Mouse (Mus musculus) right cerebral cortex, postnatal 36 days (tissue): ENCODE results near the gene D630003M21Rik.
A peak's percentile ranks its signal among the peaks of the same experiment; 100 is the strongest.

Experiments used
- DNase-seq, 2 experiments: peaks; one replicate each; pipeline ENCODE4 v3.0.0; 2022; ENCODE audit warnings: low spot score in 2 of 2, mixed read lengths in 1 of 2

Gene D630003M21Rik

DNA sequence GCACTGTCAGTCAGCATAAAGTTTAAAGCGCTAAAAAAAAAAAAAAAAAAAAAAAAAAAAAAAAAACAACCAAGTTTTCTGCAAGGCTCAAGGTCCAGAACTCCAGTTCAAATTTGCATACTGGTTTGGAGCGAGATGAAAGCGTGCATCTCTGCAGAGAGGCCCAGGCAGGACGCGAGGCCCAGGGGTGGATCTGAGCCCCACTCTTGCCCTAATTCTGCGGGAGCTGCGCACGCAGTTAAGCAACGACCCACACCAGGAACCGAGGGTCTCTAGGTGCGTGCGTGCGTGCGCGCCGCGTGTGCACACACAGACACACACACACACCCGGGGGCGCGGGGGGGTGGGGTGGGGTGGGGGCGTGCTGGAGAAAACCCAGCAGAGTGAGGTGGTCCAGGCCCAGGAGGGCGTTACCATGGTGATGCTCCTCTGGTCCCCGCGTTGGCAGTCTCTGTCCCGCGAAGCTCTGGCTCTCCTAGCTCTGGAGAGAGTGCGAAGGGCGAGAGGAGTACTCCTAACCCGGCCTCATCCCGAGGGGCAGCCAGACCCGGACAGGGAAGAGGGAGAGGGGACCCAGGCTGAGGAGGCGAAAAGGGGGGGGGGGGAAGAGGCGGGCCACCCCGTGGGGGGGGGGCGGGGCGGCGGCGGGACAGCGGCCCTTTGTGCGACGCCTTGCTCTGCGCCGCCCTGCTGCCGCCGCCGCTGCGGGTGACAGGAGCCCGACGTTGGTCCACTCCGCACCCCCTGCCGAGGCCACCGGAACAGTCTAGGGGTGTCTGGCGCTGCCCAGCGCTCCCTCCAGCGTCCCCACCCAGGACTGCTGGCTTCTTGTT lies at the start of gene D630003M21Rik:
TSS of gene D630003M21Rik (minus strand) at position 553 of the 833 bp plus-strand sequence.
- no peak for DNase-seq

DNA sequence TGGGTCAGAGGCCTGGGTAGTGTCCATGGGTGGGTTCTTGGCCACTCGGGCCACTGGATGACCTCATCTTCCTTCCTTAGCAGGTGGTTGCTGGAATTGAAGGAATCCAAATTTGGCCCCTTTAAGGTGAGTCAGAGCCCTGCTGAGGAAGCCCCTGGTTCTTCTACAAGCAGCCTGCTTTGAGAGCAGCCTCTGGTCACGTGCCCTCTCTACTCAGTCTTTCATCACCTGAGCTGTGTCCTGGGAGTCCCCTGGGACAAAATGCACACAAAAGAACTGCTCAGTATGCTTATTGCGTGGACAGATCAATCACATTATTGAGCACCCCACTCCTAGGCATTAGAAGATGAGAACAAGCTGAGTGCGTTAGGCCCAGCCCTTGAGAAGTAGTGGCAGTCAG lies 47.9 kb upstream of the D630003M21Rik start:
- DNase-seq, result no peak

- DNase-seq, result no peak
These were observed 47.4 kb upstream of the D630003M21Rik start for GRCm38 (mm10) chr2:158276451-158276850.

DNA sequence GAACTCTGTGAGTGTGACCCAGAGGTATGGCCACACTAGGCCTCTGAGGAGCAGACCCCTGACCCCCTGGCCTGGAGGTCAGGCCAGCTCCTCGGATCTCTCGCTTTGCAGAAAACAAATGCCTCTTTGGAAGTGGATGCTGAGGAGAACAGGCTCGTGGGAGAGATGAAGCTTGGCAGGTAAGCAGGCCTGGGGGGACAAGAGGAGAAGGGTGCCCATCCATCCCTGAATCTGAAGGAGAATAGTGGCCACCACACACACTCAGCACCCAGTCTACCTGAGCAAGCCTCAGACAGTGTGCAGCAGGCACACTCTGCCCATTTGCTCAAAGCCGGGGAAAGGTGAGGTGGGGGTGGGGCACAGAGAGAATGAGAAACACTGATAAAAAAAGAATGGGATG lies 46.8 kb upstream of the D630003M21Rik start:
- DNase-seq, result no peak

GRCm38 (mm10) chr2:158275349-158275748 lies 46.3 kb upstream of the D630003M21Rik start:
- DNase-seq, result no peak

DNA sequence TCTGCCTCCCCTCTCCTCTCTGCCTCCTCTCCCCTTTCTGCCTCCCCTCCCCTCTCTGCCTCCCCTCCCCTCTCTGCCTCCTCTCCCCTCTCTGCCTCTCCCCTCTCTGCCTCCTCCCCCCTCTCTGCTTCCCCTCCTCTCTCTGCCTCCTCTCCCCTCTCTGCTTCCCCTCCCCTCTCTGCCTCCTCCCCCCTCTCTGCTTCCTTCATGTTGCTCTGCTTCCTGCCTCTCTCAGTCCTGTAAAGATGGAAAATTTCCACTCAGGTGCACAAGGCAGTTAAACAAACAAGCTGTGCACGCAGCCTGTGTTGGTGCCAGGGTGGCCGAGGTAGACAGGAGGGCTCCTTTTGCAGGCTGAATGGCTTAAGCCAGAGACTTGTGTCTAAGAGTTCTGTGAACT lies 44.6 kb upstream of the D630003M21Rik start:
- no peak for DNase-seq

GRCm38 (mm10) chr2:158270017-158270416 lies 41.0 kb upstream of the D630003M21Rik start:
- DNase-seq, result no peak

DNA sequence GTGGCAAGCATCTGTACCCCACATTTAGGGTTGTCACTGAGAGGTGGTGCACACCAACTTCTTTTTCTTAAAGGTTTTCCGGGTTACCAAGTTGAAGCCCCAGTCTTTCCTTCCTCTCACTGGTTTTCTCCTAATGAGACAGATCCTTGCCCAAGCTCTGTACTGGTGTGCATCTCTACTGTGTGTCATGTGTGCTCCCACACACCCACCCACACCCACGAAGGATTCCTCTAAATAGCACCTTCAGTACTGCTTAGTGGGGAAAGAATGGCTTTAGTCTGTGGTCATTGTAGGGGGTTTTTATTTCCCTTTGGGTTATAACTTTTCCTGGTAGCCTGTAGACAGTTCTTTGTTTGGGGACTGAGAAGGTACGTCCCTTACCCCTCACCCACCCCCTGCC lies 35.9 kb upstream of the D630003M21Rik start:
- DNase-seq, result peak in 1 of 2 experiments; percentile 57

GRCm38 (mm10) chr2:158259498-158259897 lies 30.5 kb upstream of the D630003M21Rik start:
- DNase-seq, result no peak

GRCm38 (mm10) chr2:158258781-158259180 lies 29.8 kb upstream of the D630003M21Rik start:
- no peak for DNase-seq

DNA sequence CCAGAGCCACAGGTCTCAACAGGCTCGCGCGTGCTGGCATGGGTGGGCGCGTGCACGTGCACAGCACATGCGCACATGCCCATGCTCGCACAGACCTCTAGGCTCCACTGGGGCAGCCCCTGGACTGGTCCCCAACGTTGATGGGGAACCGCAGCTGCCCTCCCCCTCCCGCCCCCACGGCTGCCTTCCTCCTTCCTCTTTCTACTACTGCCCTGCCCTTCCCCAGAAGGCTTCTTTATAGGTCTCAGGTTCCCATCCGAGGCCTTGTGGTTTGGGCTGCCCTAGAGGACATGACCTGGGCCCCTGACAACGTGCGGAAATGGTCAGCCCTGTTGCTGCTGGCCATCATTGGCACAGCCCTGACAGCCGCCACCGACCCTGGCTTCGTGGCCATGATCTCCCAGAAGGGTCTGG lies 29.0 kb upstream of the D630003M21Rik start, which contains the start of gene Bpi:
TSS of gene Bpi (plus strand) at position 90 of the 414 bp plus-strand sequence.
- DNase-seq, result no peak

DNA sequence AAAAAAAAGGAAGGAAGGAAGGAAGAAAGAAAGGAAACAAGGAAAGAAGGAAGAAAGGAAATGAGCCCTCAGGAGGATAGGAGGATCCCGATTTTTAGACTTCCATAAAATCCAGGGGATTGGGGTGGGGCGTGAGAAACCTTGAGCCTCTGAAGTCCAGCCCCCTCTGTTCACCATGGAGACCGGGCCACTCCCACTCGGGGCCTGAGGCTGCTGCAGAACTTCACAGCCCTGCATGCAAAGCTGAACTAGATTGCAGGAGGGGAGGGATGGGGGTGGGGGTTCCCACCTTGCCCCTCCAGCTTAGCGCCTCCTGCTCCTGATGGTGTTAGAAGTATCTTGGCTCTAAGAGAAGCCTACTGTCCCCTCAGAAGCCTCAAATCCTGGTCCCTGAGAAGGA lies 27.9 kb upstream of the D630003M21Rik start:
- DNase-seq, result no peak

GRCm38 (mm10) chr2:158253806-158254205 lies 24.8 kb upstream of the D630003M21Rik start:
- DNase-seq, result no peak

DNA sequence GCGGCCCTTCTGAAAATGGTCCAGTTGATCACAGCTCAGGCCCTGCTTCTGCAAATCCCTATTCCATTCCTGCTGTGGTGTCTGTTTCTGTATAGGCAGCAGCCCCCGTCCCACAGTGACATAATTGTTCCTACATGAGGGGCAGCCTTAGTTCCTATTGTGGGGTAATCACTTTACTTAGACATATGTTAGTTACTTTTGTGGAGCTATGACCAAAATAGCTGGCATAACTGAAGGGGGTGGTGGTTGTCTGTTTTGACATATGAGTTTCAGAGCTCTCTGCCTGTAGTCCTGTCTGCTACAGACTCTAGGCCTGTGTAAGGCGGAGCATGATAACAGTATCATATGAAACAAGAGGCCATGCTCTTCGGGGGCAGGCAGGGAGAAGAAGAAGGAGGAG lies 21.5 kb upstream of the D630003M21Rik start:
- DNase-seq, result no peak

DNA sequence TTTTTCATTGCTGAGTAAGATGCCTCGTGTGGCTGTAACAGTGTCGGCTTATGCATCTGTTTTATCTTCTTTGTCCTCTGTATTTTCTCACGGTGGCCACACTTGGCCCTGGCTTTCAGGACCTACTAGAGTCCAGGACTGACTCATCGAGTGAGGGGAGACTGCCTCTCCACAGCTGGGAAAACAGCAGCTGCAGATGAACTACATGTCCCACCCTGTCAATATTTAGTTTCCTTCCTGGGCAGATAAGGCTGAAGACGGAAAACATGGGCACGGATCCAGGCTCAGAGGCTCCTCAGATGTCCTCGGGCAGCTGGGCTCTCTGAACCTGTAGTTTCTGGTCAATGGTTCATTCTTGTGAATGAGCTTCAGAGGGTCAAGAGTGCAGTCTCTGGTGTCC lies 19.3 kb upstream of the D630003M21Rik start:
- DNase-seq, result no peak

DNA sequence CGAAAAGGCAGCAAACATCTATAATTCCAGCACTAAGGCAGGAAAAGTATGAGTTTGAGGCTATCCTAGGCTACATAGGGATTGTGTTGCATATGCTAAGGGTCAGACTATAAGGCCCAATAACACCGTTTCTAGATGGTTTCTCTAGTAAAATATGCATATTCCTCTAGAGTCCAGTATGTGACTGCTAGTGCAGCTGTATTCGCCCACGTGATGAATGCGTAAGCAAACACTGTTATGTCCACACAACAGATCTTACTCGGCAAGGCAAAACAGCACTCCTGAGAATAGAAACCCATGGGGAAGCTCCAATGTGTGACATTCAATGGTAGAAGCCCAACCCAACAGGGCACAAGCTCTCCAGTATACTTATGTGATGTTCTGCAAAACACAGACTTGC lies 18.8 kb upstream of the D630003M21Rik start:
- no peak for DNase-seq

GRCm38 (mm10) chr2:158245072-158245817 lies 16.2 kb upstream of the D630003M21Rik start:
- DNase-seq, result no peak

DNA sequence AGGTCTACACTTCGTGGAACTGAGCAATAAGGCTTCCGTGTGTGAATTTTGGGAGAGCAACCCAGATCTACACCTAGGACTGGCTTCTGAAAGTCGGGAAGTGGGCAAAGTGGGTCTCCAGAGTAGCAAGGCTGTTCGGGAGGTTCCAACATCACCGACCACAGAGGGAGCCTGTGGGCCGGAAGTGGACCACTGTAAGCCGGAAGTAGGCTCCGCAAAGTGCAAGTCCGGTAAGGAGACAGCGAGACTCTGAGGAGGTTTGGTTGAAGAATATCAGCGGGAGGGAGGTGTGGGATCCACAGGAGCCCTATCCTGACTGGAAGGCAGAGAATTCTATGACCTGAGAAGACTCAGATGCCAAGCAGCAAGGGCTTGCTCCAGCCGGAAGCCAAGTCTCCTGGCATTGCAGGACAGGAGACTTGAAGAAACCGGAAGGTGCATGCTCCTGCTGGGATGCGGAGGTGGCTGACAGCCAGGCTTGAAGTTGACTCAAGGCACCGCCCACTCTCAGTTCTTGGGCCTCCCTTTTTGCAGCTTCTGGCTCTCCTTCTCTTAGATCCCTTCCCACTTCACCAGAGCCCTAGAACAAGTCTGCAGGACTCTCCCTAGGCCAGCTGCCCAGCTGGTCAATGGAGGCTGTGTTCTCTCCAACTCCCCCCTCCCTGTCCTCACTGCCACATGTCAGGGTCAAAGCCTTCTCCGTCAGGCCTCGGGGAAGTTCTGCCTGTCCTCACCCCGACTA lies 14.3 kb upstream of the D630003M21Rik start:
- DNase-seq, result peak; percentile 43 to 57

DNA sequence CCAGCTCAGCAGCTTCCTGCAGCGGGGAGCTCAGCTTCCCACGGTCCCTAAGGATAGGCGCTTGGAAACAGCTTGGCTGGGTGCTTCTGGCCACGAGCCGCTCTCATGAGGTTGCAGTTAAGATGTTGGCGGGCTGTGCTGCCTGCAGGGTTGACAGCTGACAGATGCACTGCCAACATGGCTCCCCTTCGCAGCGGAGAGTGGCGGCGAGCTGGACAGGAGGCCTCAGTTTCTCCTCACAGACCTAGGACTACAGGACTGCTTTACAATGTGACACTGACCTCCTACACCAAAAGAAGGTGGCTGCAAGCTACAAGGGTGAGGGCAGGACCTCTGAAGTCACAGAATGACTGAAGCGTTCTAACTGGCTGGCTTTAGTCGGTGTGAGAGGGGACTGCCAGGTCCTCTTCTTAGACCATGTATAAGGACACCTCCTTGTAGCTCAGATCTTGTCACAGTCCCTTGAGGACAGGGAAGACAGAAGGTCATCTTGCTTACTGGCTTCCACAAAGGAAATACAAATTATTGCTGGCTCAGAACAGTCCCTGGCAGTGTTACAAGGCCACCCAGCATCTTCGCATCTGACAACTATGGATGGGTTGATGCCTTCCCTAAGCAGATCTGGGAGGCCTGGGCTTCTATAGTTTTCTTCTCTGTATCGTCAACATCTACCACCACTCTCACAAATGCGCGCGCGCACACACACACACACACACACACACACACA lies 13.3 kb upstream of the D630003M21Rik start:
- peak; percentile 42 to 59 for DNase-seq

DNA sequence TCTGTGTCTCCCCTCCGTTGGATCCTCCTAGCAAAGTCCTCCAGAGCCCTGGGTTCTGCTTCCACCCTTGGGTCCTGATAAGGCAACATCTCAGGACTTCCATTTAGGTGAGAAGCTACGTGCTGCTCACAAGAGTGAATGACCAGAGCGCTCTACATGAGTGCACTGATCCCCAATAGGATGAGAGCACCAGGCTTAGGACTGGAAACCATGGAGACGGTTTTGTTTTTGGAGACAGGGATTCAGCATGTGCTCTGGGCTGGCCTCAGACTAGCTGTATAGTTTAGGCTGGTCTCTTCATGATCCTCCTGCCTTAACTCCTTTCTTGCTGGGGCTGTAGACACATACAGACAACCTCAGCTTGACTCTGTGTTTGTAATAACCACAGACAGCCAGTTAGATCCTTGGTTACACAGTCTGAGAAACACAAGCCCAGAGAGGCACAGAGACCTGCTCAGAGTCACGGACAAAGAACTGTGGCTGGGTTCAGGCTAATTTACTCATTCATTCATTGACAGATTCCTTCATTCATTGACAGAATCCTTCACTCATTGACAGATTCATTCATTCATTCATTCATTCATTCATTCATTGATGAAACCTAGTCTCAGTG lies 12.2 kb upstream of the D630003M21Rik start:
- DNase-seq, result no peak

DNA sequence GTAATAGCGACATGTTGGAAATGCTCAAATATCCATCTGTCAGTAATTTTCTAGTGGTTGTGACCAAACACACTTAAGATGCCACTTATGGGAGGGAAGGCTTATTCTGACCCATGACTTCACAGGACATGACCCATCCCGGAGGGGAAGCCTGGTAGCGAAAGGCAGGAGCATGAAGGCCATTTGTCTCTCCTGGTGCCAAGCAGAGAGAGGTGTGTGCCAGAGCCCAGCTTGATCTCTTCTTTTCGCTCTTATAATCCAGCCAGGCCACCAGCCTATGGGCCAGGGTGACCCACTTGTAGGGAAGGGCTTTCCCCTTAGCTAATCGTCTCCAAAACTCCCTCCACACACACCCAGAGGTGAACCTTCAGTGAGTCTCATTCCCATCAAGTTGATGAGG lies 9.1 kb upstream of the D630003M21Rik start:
- no peak for DNase-seq
